Mouse (Mus musculus): ENCODE measurements at regions not wholly inside any gene's neighbourhood (a gene's known extent, or its start where the extent isn't known, plus 50 kb on each side); places are given as distances from the start of the nearest gene placed in this dataset.

GRCm38 (mm10) chr1:88891041-88891440 is 179.2 kb upstream of the Sh3bp4 start:
- DNase-seq, result no peak

- no peak for DNase-seq
Measured at GRCm38 (mm10) chr1:88902426-88902825, 167.8 kb upstream of the Sh3bp4 start.

- no peak for DNase-seq
Measured at GRCm38 (mm10) chr1:88907766-88908463, 162.3 kb upstream of the Sh3bp4 start.

GRCm38 (mm10) chr1:88908683-88909082 is 161.5 kb upstream of the Sh3bp4 start:
- no peak for DNase-seq

GRCm38 (mm10) chr1:88909314-88909713 is 160.9 kb upstream of the Sh3bp4 start:
- DNase-seq, result no peak

GRCm38 (mm10) chr1:88909864-88910573 is 160.2 kb upstream of the Sh3bp4 start:
- DNase-seq, result no peak

GRCm38 (mm10) chr1:88911724-88912123 is 158.5 kb upstream of the Sh3bp4 start:
- DNase-seq, result no peak

- DNase-seq, result no peak
Measured at GRCm38 (mm10) chr1:88916531-88917050, 153.6 kb upstream of the Sh3bp4 start.

- no peak for DNase-seq
Measured at GRCm38 (mm10) chr1:88921401-88921800, 148.8 kb upstream of the Sh3bp4 start.

GRCm38 (mm10) chr1:88923791-88924581 is 146.2 kb upstream of the Sh3bp4 start:
- DNase-seq, result no peak

- no peak for DNase-seq
Measured at GRCm38 (mm10) chr1:88935191-88935590, 135.0 kb upstream of the Sh3bp4 start.

- DNase-seq, result no peak
Measured at GRCm38 (mm10) chr1:88935779-88936178, 134.4 kb upstream of the Sh3bp4 start.

GRCm38 (mm10) chr1:88937327-88937726 is 132.9 kb upstream of the Sh3bp4 start:
- DNase-seq, result no peak

GRCm38 (mm10) chr1:88938458-88938857 is 131.8 kb upstream of the Sh3bp4 start:
- DNase-seq, result no peak

GRCm38 (mm10) chr1:88943039-88943438 is 127.2 kb upstream of the Sh3bp4 start:
- no peak for DNase-seq

GRCm38 (mm10) chr1:88945868-88946267 is 124.3 kb upstream of the Sh3bp4 start:
- DNase-seq, result no peak

GRCm38 (mm10) chr1:88946374-88946773 is 123.8 kb upstream of the Sh3bp4 start:
- DNase-seq, result no peak

GRCm38 (mm10) chr1:88949911-88950310 is 120.3 kb upstream of the Sh3bp4 start:
- no peak for DNase-seq

GRCm38 (mm10) chr1:88953516-88953915 is 116.7 kb upstream of the Sh3bp4 start:
- no peak for DNase-seq

- DNase-seq, result peak in 1 of 2 experiments; percentile 6
Measured at GRCm38 (mm10) chr1:88954784-88955183, 115.4 kb upstream of the Sh3bp4 start.

- no peak for DNase-seq
Measured at GRCm38 (mm10) chr1:88957061-88957460, 113.2 kb upstream of the Sh3bp4 start.

GRCm38 (mm10) chr1:88959715-88960114 is 110.5 kb upstream of the Sh3bp4 start:
- peak; percentile 32 to 65 for DNase-seq

GRCm38 (mm10) chr1:88960142-88960541 is 110.1 kb upstream of the Sh3bp4 start:
- no peak for DNase-seq

All from adrenal gland, postnatal 36 days (tissue).